Mouse (Mus musculus) left cerebral cortex, adult 6 months (tissue): ENCODE measurements around the gene Reg3a. TPM values are rescaled to one million over a fixed set of nuclear protein-coding genes. Genes with fewer than 3 reads are reported as not detected.

Experiments
- long read RNA-seq, 2 experiments: library from polyadenylated mRNA; unstranded; transcript quantifications; one replicate each; pipeline ENCODE4 v2.0.0; 2019 to 2020
- polyA plus RNA-seq: library from polyadenylated mRNA; unstranded; fragments of <200 nt; fragmentation: Nextera tagmentation; gene quantifications from 2 replicates; pipeline ENCODE4 v1.2.3, GENCODE M21; 2021

Gene Reg3a
- polyA plus RNA-seq: not detected in 2 replicates
- long read RNA-seq, experiment 1: 0 reads
- long read RNA-seq, experiment 2: 0 reads

DNA sequence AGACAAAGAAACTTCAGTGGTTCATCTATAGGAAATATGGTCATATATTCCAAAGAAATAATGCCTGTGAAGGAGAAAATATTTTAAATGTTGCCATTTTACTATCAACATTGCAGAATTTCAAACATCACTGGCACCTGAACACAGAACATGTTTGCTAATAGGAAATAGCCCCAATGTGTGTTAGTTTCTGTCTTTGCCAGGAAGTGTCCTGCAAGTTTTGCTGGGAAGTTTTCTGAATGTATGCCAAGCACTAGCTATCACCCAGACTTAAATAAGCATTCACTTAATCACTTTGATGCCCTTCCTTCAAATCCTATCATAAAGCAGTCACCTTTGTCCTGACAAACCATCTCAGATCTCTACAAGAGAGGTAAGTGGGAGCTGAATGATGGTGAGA is at the start of gene Reg3a:
Gene Reg3a, plus strand, starts transcription at position 301 of the 400 bp plus-strand sequence.

DNA sequence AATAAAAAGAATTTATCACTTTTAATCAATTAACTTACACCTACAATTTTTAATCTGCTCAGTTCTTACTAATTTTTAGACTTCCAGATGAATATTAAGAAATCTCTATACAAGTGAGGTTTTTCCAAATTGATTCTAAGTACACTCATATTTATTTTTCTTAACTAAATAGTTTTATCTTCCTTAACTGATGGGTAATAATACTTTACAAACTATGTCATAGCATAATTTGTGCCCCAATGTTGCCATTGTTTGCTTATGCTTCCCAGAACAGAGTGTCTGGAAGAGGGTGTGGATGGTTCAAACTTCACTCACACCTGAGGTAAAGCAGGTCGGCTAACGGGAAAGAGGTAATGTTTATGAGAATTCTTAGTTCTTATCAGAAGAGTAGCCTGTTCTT is 10.2 kb upstream of the Reg3a start, which contains the start of gene Reg3b:
Gene Reg3b, plus strand, starts transcription at position 301 of the 400 bp plus-strand sequence.

DNA sequence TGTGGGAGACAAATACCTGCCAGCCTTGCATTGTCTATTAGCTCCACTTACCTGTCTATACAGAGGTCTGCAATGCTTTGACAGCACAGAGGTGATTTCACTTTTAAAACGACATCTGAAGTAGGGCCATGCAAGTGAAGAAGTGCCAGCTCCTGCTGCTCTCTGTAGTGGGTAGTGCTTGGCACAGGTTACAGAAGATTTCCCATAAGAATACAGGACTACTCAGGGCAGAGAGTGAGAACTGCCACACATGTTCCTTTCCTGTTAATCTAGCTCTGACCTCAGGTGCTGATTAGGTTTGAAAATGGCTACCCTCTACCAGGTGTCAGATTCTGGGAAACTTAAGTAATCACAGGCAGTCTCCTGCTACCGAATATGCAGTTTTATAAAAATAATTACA is 1.7 kb upstream of the Reg3a start, which contains the start of gene Reg3d:
Gene Reg3d, minus strand, starts transcription at position 101 of the 400 bp plus-strand sequence.

DNA sequence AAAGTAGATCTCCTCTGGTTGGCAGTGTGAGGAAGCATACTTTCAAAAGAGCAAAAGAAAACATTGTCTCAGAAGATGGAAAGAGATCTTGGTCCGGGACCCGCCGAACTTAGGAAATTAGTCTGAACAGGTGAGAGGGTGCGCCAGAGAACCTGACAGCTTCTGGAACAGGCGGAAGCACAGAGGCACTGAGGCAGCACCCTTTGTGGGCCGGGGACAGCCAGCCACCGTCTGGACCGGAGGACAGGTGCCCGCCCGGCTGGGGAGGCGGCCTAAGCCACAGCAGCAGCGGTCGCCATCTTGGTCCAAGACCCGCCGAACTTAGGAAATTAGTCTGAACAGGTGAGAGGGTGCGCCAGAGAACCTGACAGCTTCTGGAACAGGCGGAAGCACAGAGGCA is 14.8 kb downstream of the Reg3a start, which contains the start of gene Reg2:
Gene Reg2, plus strand, starts transcription at position 301 of the 400 bp plus-strand sequence.

DNA sequence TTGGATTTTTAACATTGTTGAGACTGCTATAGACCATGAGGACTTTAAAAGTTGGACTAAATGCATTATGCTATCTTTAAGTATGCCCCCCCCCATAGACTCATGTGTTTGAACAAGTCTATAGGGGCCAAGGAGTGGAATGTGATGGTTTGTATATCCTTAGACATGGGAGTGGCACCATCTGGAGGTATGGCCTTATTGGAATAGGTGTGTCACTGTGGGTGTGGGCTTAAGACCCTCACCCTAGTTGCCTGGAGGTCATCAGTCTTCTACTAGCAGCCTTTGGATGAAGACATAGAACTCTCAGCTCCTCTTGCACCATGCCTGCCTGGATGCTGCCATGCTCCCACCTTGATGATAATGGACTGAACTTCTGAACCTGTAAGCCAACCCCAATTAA is 41.9 kb downstream of the Reg3a start, which contains the start of gene Reg1:
Gene Reg1, plus strand, starts transcription at position 301 of the 400 bp plus-strand sequence.

Other genes with a start within 250 kb of the Reg3a start
- gene Reg3b, start 10.1 kb upstream of the Reg3a start, polyA plus RNA-seq: 0.20 TPM in 1 of 2 replicates, not detected in the other
- gene Reg3d, start 1.8 kb upstream of the Reg3a start, polyA plus RNA-seq: not detected in 2 replicates
- gene Reg2, start 14.9 kb downstream of the Reg3a start, polyA plus RNA-seq: not detected in 2 replicates
- gene Reg1, start 42.0 kb downstream of the Reg3a start, polyA plus RNA-seq: not detected in 2 replicates
- gene Reg3g, start 88.2 kb downstream of the Reg3a start, polyA plus RNA-seq: not detected in 2 replicates